Mouse (Mus musculus) forelimb bud, embryonic 11.5 days (tissue): Measurements from ENCODE around the gene Ppp2r5e.
"Not testable (repeated sequence)": the region's sequence is repeated elsewhere in the genome, so short reads cannot be mapped to it uniquely, and the experiment has no call there.

Experiments used
- DNase-seq: peaks from one replicate; pipeline ENCODE4 v3.0.0-alpha.2; 2012; ENCODE audit warnings: low read depth, low spot score

Gene Ppp2r5e

GRCm38 (mm10) chr12:75492148-75492547 is 103.9 kb downstream of the Ppp2r5e start:
- not testable (repeated sequence) for DNase-seq

- no peak for DNase-seq
Observed at GRCm38 (mm10) chr12:75487500-75487899, 108.5 kb downstream of the Ppp2r5e start.

DNA sequence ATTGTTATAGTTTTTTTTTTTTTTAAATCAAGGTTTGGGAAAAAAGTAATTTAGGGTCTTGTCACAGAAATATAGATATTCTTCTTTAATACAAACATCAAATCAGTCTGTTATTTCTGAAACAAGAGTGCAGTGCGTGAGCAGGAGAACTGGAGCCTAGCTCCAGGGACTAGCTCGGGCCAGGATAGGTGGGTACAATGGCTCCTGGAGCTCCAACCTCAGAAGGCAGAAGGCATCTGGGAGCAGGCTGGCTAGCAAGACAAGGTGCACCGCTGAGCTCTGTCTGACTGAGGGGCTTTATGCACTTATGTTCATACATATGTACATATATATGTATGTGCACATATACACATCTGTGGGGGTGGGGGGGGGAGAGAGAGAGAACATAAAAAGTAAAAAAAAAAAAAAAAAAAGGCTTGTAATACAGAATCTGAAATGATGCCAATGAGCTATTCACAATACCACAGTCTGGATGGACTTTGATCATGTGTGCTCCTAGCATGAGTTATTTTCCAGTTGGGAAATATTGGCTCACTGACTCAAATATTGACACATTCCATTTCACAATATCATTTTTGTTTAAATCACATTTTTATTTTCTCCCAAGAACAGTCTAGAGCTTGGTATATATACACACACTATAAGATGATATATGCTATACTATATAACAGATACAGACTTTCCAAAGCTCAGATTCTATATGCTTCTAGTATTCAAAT is 109.3 kb downstream of the Ppp2r5e start:
- no peak for DNase-seq

GRCm38 (mm10) chr12:75482781-75483180 is 113.3 kb downstream of the Ppp2r5e start:
- DNase-seq, result no peak

GRCm38 (mm10) chr12:75482015-75482414 is 114.0 kb downstream of the Ppp2r5e start:
- DNase-seq, result no peak

DNA sequence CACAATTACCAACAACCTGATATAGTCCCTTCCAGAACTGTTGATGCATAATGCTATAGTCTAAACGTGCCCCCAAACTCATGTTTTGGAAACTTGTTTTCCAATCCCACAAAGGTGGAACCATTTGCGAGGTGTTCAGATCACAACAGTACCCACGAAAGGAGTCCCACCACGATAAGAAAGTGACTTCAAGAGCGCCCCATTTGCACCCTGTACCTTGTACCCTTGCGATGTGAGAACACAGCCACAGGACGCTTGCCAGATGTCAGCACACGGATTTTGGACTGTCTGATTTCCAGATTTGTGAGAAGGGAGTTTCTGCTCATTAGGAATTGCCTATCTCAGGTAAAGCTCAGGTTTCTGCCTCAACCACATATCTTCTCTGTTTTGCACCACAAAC is 116.0 kb downstream of the Ppp2r5e start:
- DNase-seq, result no peak

GRCm38 (mm10) chr12:75479375-75479898 is 116.6 kb downstream of the Ppp2r5e start:
- DNase-seq, result no peak

GRCm38 (mm10) chr12:75478596-75478995 is 117.4 kb downstream of the Ppp2r5e start:
- DNase-seq, result no peak

DNA sequence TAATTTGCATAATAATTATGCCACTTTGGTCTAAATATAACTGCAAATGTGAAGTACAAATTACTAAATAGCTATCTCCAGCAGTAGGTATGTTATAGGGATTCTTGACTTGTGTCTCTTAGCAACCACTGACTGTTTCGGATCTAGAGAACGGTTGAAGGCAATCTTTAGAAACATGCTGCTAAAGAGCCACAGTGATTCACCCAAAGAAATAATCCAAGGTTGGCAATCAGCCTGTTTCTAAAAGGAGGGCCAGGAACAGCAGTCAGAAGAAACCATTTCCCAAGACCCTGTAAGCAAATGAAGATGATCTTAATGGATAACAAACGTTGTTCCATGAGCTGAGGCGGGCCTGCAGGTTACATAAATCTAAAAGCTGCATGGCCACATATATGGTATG is 117.9 kb downstream of the Ppp2r5e start:
- DNase-seq, result no peak

GRCm38 (mm10) chr12:75473021-75473420 is 123.0 kb downstream of the Ppp2r5e start:
- DNase-seq, result no peak

- no peak for DNase-seq
Observed at GRCm38 (mm10) chr12:75472107-75472506, 123.9 kb downstream of the Ppp2r5e start.

DNA sequence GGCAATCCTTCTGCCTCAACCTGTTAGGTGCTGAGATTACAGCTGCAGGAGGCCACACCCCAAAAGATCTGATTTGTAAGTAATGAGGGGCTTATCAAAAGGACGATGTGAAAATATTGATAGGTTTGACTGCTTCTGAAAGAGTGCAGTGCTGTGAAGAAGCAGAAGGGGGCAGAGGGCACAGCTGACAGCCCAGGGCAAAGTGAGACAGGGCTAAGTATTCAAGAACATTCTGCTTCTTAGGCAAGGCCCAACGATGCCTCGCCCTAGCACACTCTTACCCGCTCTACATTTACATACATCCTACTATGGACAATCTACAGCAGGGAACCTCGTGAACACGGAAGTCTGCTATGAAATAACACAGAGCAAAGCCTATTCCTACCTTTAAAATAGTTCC is 128.2 kb downstream of the Ppp2r5e start:
- no peak for DNase-seq

DNA sequence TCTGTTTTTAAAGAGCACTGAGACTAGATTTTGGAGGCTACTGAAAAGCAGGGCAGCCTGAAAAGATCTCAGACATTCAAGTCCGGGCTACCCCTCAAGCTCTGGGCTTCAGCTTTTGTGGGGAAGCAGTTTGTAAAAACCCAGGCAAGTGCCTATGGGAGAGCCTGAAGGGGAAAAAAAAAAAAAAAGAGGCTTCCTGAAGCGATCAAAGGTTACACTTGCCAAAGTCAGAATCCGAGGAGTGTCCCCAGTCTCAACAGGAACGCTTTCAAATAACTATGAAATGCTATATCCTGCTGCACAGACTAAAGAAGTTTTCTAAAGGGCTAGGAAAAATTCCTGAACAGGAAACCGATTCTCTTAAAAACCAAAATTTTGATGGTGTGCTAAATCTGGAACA is 128.9 kb downstream of the Ppp2r5e start:
- no peak for DNase-seq

DNA sequence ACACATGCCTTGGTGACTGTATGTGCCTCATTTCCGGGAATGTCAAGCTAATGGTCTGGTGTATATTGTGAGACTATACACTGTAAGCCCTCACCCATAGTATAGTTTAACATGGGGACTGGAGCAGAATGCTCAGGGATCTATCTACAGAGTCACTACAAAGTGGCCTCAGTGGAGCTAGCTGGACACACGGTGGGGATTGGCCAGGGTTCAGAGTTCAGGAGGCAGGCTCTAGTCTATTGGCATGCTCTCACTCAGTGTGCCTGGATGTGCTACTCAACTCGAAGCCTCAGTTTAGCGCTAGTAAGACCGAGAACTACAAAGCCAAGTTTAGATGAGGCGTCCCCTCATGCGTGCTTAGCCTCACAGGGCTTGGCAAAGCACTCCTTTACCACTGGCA is 129.8 kb downstream of the Ppp2r5e start:
- DNase-seq, result no peak

DNA sequence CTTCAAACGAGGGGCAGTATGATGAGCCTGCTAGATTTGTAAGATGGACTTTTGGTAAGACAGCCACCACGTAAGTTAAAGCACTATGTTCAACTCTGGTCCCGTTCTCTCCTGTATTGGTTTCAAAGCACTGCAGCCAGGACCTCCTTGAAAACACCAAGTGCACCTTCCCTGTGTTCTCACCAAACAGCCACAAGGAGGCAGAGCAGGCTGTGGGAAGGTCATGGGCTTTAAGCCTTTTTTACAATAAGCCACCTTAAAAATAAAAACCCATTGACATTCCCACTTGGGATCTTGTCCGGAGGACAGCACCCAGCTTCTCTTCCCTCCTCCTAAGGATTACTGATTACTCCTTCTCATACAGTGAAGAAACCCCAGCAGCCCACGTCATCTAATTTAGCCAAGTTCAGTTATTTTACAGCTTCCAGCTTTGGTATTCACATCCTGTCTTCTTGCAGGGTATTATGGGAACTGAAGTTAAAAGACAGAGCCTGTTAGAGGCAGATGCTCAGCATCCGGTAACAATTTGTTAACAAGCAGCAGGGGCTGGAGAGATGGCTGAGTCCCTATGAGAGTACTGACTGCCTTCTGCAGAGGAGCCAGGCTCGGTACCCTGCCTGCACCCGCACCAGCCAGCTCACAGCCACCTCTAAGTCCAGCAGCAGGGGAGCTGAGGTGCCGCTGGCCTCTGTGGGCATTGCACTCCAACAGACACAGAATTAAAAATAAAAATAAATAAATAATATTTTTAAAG is 131.9 kb downstream of the Ppp2r5e start:
- DNase-seq, result peak; percentile 23

DNA sequence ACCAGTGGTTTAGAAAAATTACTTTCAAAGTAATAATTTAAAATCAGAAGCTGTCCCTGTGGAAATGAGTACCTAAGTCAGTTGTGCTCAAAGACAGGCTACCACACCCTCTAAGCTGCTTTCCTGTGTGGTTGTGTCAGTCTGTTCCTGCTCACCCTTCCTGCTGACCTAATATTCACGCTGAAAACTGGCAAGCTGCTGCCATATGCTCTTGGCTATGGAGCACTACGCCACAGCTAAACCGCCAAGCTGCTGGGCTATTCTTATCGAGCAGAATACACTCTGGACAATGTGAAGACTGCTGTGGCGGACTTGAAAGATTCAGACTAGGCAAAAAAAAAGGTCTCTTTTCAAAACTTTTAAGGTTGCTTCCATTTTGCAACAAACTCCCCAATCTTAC is 135.5 kb downstream of the Ppp2r5e start:
- no peak for DNase-seq

GRCm38 (mm10) chr12:75459656-75460055 is 136.4 kb downstream of the Ppp2r5e start:
- DNase-seq, result no peak

DNA sequence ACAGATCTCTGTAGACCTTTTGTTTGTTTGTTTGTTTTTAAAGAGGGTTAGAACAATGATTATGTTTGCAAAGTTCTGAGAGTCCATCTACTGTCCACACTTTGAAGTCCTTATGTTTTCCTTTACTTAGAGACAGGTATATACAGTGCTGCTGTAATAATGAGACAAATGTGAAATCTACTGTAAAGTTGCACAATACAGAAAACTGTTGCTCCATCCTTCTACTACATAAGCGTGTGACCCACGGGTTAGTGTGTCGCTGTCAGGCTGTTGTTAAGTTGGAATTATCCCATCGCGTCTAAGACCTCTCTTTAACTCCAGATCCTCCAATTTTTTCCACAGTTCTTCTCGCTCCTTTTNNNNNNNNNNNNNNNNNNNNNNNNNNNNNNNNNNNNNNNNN is 142.6 kb downstream of the Ppp2r5e start:
- no peak for DNase-seq

GRCm38 (mm10) chr12:75453027-75453426 is 143.0 kb downstream of the Ppp2r5e start:
- no peak for DNase-seq

GRCm38 (mm10) chr12:75450592-75450991 is 145.5 kb downstream of the Ppp2r5e start:
- DNase-seq, result no peak

GRCm38 (mm10) chr12:75450011-75450410 is 146.0 kb downstream of the Ppp2r5e start:
- no peak for DNase-seq

GRCm38 (mm10) chr12:75449475-75449966 is 146.5 kb downstream of the Ppp2r5e start:
- DNase-seq, result no peak

DNA sequence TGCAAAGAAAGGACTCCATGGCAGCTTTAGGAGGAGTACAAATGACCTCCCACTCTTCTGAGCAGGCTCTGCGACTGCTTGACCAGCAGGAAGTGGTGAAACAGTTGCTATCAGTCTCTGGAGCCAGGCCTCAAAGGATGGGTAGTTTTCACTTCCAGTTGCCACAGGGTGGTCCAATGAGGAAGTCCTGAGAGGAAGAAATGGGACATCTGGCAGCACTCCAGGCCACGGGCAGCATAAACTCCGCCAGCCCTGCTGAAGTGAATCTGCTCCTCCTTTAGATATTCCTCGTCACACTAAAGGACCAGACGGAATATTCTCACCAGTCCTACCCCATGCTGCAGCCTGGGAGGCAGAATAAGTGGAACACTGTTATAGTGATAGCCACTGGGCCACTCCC is 147.1 kb downstream of the Ppp2r5e start:
- no peak for DNase-seq
